Mouse (Mus musculus) 416B (cell line): ENCODE measurements around the gene Capn8.

ENCODE experiments used
- DNase-seq: peaks from one replicate; pipeline ENCODE4 v3.0.0; 2011; ENCODE audit warnings: low read depth

Gene Capn8

GRCm38 (mm10) chr1:182564408-182565120 lies at the start of gene Capn8:
Gene Capn8, plus strand, starts transcription at chr1:182565007.
- DNase-seq, result peak; percentile 77

- peak; percentile 52 for DNase-seq
Observed at GRCm38 (mm10) chr1:182516758-182517676, 47.8 kb upstream of the Capn8 start, which contains the start of gene Capn2. Gene Capn2, minus strand, starts transcription at chr1:182517608.

GRCm38 (mm10) chr1:182517677-182518011 lies 47.2 kb upstream of the Capn8 start:
- peak; percentile 84 for DNase-seq

- DNase-seq, result peak; percentile 45
Observed at GRCm38 (mm10) chr1:182518143-182518680, 46.6 kb upstream of the Capn8 start.

- DNase-seq, result no peak
Observed at GRCm38 (mm10) chr1:182518811-182519210, 46.0 kb upstream of the Capn8 start.

- DNase-seq, result no peak
Observed at GRCm38 (mm10) chr1:182519341-182519740, 45.5 kb upstream of the Capn8 start.

- DNase-seq, result peak; percentile 66
Observed at GRCm38 (mm10) chr1:182520091-182520937, 44.5 kb upstream of the Capn8 start.

GRCm38 (mm10) chr1:182520938-182521500 lies 43.8 kb upstream of the Capn8 start:
- DNase-seq, result no peak

- DNase-seq, result no peak
Observed at GRCm38 (mm10) chr1:182522961-182523360, 41.8 kb upstream of the Capn8 start.

- peak; percentile 62 for DNase-seq
Observed at GRCm38 (mm10) chr1:182523692-182524091, 41.1 kb upstream of the Capn8 start.

GRCm38 (mm10) chr1:182525601-182526000 lies 39.2 kb upstream of the Capn8 start:
- no peak for DNase-seq

- DNase-seq, result no peak
Observed at GRCm38 (mm10) chr1:182527261-182527766, 37.5 kb upstream of the Capn8 start.

- peak; percentile 92 for DNase-seq
Observed at GRCm38 (mm10) chr1:182527921-182528858, 36.6 kb upstream of the Capn8 start.

GRCm38 (mm10) chr1:182533583-182533982 lies 31.2 kb upstream of the Capn8 start:
- DNase-seq, result no peak

- DNase-seq, result no peak
Observed at GRCm38 (mm10) chr1:182535080-182535481, 29.7 kb upstream of the Capn8 start.

- DNase-seq, result peak; percentile 92
Observed at GRCm38 (mm10) chr1:182539023-182539940, 25.5 kb upstream of the Capn8 start.

- no peak for DNase-seq
Observed at GRCm38 (mm10) chr1:182542110-182542509, 22.7 kb upstream of the Capn8 start.

- DNase-seq, result peak; percentile 95
Observed at GRCm38 (mm10) chr1:182543136-182543535, 21.7 kb upstream of the Capn8 start.

GRCm38 (mm10) chr1:182543906-182544305 lies 20.9 kb upstream of the Capn8 start:
- no peak for DNase-seq
